Mouse (Mus musculus): ENCODE data around the gene Nfatc2.

Gene Nfatc2

DNA sequence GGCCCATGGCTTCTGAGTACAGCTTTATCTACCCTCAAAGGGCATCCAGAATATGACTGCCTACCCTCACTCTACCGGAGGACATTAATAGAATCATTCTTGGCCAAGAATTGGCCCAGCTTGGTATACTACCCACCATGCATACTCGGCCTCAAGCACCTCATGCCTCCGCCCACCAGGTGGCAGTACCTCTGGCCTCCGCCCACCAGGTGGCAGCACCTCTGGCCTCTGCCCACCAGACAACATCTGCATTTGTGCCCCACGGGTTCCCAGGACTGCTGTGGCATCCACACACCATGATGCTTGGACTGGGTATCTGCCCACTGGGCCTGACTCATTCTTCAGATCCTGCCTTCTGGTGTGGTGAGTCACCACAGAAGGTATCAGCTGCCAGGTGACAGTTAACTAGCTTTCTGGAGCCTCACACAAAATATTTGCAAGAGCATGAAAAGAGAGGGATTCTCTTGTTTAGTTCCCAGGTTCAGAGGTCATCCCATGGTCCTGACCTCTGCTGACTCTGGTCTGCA lies 173.0 kb downstream of the Nfatc2 start:
- DNase-seq: no peak
